Mouse (Mus musculus) neural tube, embryonic 13.5 days (tissue): Measurements from ENCODE around the gene Pcnx. TPM values are rescaled to one million over a fixed set of nuclear protein-coding genes. Genes with fewer than 3 reads are reported as not detected.
A peak's percentile ranks its signal among the peaks of the same experiment; 100 is the strongest.

ENCODE experiments used
- ATAC-seq: fragments of 200-750 bp; cut with Nextera tagmentation; 2 replicates; pipeline ENCODE4 v1.8.0; 2017; ENCODE audit warnings: low read depth, mild to moderate bottlenecking, moderate TSS enrichment, moderate library complexity
- H3K27ac ChIP-seq: fragments of 300-500 bp; sonication (generic); replicated peaks from 2 replicates; pipeline ENCODE4 v1.5.1; 2015; ENCODE audit warnings: moderate library complexity, mild to moderate bottlenecking, inconsistent platforms
- H3K27me3 ChIP-seq: fragments of 300-500 bp; sonication (generic); 2 replicates; pipeline ENCODE4 v1.6.1; 2015; ENCODE audit warnings: mild to moderate bottlenecking, inconsistent platforms
- H3K36me3 ChIP-seq: fragments of 300-500 bp; sonication (generic); 2 replicates; pipeline ENCODE4 v1.6.1; 2015; ENCODE audit warnings: mild to moderate bottlenecking, inconsistent platforms
- H3K4me1 ChIP-seq: fragments of 300-500 bp; sonication (generic); replicated peaks from 2 replicates; pipeline ENCODE4 v1.6.1; 2015; ENCODE audit warnings: inconsistent platforms
- H3K4me2 ChIP-seq: fragments of 300-500 bp; sonication (generic); 2 replicates; pipeline ENCODE4 v1.6.1; 2015; ENCODE audit warnings: inconsistent platforms, mild to moderate bottlenecking, moderate library complexity
- H3K4me3 ChIP-seq: fragments of 300-500 bp; sonication (generic); 2 replicates; pipeline ENCODE4 v1.5.1; 2015; ENCODE audit warnings: mild to moderate bottlenecking, inconsistent platforms
- H3K9ac ChIP-seq: fragments of 300-500 bp; sonication (generic); 2 replicates; pipeline ENCODE4 v1.6.1; 2015; ENCODE audit warnings: moderate library complexity, mild to moderate bottlenecking, inconsistent platforms
- H3K9me3 ChIP-seq: fragments of 300-500 bp; sonication (generic); 2 replicates; pipeline ENCODE4 v1.6.1; 2016; ENCODE audit warnings: inconsistent platforms
- WGBS: fragments of 180-500 bp; shearing (Covaris S2); methylation state at CpG from one replicate; pipeline ENCODE4 v1.1.7; 2015; 5-methylcytosine and 5-hydroxymethylcytosine counted together
- polyA plus RNA-seq: library from polyadenylated mRNA; unstranded; fragments of >200 nt; fragmentation: Nextera tagmentation; extraction: Ambion mirVana; gene quantifications from 2 replicates; pipeline ENCODE4 v1.2.1, GENCODE M21; 2015

Gene Pcnx
- 7.2 and 12.4 TPM in 2 replicates for polyA plus RNA-seq

DNA sequence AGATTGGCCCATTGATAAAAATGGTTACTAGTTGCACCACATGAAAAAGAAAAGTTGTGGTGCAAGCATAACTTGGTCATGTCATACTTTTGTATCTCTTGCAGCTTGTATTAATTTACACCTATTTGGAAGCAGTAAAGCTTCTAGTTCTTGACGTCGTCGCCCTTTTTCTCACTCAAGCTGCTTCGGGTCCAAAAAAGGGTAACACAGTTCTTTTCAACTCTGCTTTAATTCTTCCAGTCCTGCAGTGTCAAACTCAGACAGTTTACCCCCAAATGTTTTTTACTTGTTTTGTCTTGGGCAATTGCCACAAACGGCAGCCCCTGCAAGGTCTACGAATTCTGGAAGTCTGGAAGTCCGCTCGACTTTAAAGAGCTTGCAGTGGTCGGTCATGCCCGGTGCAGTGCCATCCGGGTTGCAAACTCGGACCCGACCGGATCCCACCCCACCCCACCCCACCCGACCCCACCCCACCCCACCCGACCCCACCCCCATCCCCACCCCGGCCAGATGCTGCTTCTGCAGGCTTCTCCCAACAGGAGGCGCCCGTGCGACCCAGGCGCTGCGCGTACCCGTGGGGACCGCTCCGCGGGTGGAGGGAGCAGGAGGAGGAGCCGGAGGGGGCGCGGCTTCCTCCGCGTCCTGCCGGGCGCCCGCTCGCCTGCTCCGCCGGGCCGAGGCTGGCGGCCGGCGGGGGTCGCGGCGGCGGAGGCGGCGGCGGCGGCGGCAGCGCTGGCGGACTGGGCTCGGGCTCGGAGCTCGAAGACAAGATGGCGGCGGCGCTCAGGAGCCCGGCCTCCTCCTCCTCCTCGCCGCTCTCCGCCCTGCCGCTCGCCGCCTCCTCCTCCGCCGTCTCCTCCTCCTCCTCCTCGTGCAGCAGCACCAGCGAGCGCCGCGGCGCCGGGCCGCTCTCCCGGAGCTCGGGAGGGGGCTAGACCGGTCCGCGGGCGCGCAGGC is at the start of gene Pcnx:
Gene Pcnx, plus strand, starts transcription at position 673 of the 957 bp plus-strand sequence.
- H3K27ac ChIP-seq, result peak within 1 kb of the TSS; percentile 96
- H3K27me3 ChIP-seq, result no peaks in the 10 kb centered on the region
- no peaks in the 10 kb centered on the region for H3K9me3 ChIP-seq
- peak; percentile 87 for ATAC-seq
- peak within 1 kb of the TSS; percentile 96 for H3K4me3 ChIP-seq
- WGBS, result 2% methylated on average over 56 of the region's 83 CpGs
- H3K36me3 ChIP-seq, result no peaks in the 10 kb centered on the region
- H3K4me2 ChIP-seq, result peak within 1 kb of the TSS; percentile 78
- H3K4me1 ChIP-seq, result peaks cover 26% of the 10 kb centered on the region
- peak within 1 kb of the TSS; percentile 97 for H3K9ac ChIP-seq

- no peaks in the 10 kb centered on the region for H3K27me3 ChIP-seq
- no peak for ATAC-seq
- H3K27ac ChIP-seq, result no peak overlapping the region
- no peak overlapping the region for H3K9ac ChIP-seq
- WGBS, result 42% methylated on average over 8 of the region's 8 CpGs
- no peak overlapping the region for H3K4me2 ChIP-seq
- no peak overlapping the region for H3K4me3 ChIP-seq
- H3K36me3 ChIP-seq, result no peaks in the 10 kb centered on the region
- H3K9me3 ChIP-seq, result no peaks in the 10 kb centered on the region
- peaks cover 28% of the 10 kb centered on the region for H3K4me1 ChIP-seq
Measured at GRCm38 (mm10) chr12:81810417-81810816, 49.4 kb upstream of the Pcnx start.

GRCm38 (mm10) chr12:81814742-81815141 is 45.1 kb upstream of the Pcnx start:
- no peak overlapping the region for H3K9ac ChIP-seq

DNA sequence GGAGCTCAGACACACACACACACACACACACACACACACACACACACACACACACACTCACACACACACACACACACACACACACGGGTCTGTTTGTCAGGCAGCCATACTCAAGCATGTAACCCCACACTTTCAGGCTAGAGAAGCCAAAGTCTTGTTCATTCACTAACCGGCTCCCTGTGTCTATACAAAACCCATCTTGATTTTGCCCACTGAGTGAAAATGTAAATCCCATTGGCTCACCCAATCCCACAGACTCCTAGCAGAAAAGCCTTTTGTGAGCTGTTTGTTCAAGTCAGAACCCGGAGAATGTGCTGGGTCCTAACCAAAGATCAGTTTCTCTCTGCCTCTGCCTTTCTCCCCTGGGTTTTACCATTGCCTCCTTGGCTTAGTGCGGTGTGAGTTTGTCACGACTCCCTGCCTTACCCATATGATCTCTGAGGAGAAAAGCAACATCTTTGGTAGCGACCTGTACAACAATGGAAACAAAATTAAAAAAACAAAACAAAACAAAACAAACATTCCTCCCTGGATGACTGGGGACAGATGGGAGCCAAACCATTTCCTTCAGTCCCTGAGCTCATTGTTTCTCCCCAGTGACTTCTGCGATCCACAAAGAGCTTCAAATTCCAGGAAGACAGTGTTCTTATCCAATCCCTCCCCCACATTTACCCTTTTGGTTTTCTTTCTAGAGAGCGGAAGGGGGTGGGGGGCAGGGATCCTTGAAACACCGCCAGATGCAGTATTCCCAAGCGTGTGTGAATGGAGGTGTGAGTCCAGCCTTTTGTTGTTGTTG is 43.3 kb upstream of the Pcnx start:
- Histone ChIP-seq H3K9me3 (no peaks in the 10 kb centered on the region), H3K4me1 (peaks cover 10% of the 10 kb centered on the region), H3K27ac (peak overlapping the region; percentile 67), H3K4me2 (peak overlapping the region; percentile 44), H3K36me3 (no peaks in the 10 kb centered on the region), H3K9ac (peak overlapping the region; percentile 34; the same call in 1 of the 2 replicates), H3K4me3 (peak overlapping the region; percentile 14; the same call in 1 of the 2 replicates), H3K27me3 (no peaks in the 10 kb centered on the region)
- peak; percentile 71; the same call in 1 of the 2 replicates for ATAC-seq
- WGBS, result 18% methylated on average over 10 of the region's 10 CpGs

More at GRCm38 (mm10) chr12:81814742-81815141, 45.1 kb upstream of the Pcnx start:
- Histone ChIP-seq H3K4me3 (no peak overlapping the region), H3K27ac (no peak overlapping the region), H3K36me3 (no peaks in the 10 kb centered on the region), H3K4me1 (peaks cover 15% of the 10 kb centered on the region), H3K9me3 (no peaks in the 10 kb centered on the region), H3K4me2 (no peak overlapping the region), H3K27me3 (no peaks in the 10 kb centered on the region)
- 89% methylated on average over 5 of the region's 5 CpGs for WGBS
- ATAC-seq, result no peak

DNA sequence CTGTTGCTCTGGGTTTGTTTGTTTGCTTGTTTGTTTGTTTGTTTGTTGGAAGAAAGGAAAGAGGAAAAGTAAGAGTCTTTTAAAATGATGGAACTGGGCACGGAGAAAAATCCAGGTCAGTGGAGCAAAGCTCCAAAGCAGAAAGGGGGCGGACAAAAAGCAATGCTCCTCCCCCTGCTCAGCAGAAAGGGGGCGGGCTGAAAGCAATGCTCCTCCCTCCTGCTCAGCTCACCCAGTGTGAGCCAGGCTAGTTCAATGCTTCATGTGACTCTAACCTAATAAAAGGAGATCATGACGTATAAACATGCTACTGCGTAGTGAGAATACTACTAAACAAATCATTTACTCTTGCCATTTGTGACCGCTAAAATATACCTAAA is 42.7 kb upstream of the Pcnx start:
- no peak overlapping the region for H3K9ac ChIP-seq
- WGBS, result 45% methylated on average over 6 of the region's 6 CpGs
- H3K9me3 ChIP-seq, result no peaks in the 10 kb centered on the region
- H3K36me3 ChIP-seq, result no peaks in the 10 kb centered on the region
- H3K4me1 ChIP-seq, result peaks cover 10% of the 10 kb centered on the region
- peak; percentile 59 for ATAC-seq
- H3K27me3 ChIP-seq, result no peaks in the 10 kb centered on the region
- H3K27ac ChIP-seq, result peak overlapping the region; percentile 67
- peak overlapping the region; percentile 14; the same call in 1 of the 2 replicates for H3K4me3 ChIP-seq
- H3K4me2 ChIP-seq, result peak overlapping the region; percentile 44

DNA sequence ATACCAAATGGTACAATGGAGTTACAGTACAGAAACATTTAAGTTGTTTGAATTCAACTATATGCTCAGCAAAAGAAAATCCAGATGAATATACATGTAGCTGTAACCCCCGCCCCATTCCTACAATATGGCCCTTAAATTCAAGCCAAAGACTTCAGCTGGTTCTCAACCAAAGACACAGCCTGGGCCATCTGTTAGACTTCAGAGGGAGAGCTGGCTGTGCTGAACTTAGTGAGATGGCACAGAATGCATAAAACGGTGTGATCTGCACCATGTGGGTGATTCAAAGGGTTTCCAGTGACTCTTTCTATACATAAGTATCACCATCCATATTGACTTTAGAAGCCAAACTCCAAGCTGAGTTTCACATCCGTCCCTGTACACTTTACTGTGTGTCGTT is 39.1 kb upstream of the Pcnx start:
- Histone ChIP-seq H3K9ac (no peak overlapping the region), H3K4me3 (no peak overlapping the region), H3K27me3 (no peaks in the 10 kb centered on the region), H3K36me3 (no peaks in the 10 kb centered on the region), H3K4me1 (peaks cover 10% of the 10 kb centered on the region), H3K9me3 (no peaks in the 10 kb centered on the region), H3K4me2 (no peak overlapping the region), H3K27ac (no peak overlapping the region)
- WGBS, result 92% methylated on average over 4 of the region's 4 CpGs
- ATAC-seq, result no peak

DNA sequence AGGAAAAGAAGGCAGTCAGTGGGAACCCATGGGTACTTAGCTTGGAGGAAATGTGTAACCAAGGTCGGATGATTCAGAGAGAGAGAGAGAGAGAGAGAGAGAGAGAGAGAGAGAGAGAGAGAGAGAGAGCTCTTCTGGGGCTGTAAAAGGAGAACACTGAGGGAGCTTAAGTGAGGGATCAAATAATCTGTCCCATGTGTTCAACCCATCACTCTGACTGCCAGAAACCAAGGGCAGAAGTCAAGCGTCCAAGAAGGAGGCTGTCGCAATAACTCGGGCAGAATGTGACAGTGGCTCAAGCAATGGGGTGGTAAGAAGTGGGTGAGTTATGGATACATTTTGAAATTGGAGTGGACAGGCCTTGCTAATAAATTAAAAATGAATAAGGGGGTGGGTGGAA is 37.6 kb upstream of the Pcnx start:
- no peak for ATAC-seq
- H3K4me1 ChIP-seq, result 0 out of 2 replicates have a peak, but pooled peaks cover under 1% of the 10 kb centered on the region
- 67% methylated on average over 4 of the region's 4 CpGs for WGBS

DNA sequence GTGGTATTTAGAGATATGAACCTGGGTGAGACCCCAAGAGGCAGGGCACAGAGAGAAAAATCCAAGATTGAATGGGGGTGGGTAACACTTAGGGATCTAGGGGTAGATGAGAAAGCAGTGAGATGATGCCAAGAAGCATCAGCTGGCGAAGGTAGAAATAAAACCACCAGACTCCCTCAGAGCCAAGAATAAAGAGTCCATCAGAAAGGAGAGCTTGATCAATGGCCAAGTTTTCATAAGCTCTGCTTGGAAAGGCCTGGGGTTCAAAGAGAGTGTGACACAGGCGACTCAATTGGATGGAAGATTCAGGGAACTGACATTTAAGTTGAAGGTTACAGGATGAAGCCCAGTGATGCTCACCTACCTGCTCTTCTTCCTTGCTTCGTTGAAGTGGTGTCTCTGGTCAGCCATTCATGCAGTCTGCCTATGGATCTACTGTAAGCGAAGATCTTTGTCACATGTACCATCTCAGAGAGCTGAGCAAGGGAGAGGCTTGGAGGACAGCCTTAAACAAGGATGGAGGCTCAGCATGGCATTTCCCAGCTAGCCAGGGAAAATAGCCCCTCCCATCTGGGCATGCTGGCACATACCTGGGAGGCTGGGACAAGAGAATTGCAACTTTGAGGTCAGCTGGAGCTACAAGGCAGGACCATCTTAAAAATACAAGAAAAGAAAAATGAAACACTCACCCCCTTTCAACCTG is 36.9 kb upstream of the Pcnx start:
- ATAC-seq, result no peak
- Histone ChIP-seq H3K4me1 (no peaks in the 10 kb centered on the region), H3K4me2 (no peak overlapping the region), H3K27me3 (no peaks in the 10 kb centered on the region), H3K9me3 (no peaks in the 10 kb centered on the region), H3K36me3 (no peaks in the 10 kb centered on the region), H3K27ac (no peak overlapping the region), H3K9ac (no peak overlapping the region), H3K4me3 (no peak overlapping the region)
- WGBS, result 77% methylated on average over 4 of the region's 4 CpGs

More for the DNA sequence above, 37.6 kb upstream of the Pcnx start:
- Histone ChIP-seq H3K9ac (no peak overlapping the region), H3K27me3 (no peaks in the 10 kb centered on the region), H3K4me3 (no peak overlapping the region), H3K9me3 (no peaks in the 10 kb centered on the region), H3K27ac (no peak overlapping the region), H3K4me2 (no peak overlapping the region), H3K36me3 (no peaks in the 10 kb centered on the region)

GRCm38 (mm10) chr12:81828355-81828754 is 31.5 kb upstream of the Pcnx start:
- WGBS, result 59% methylated on average over 2 of the region's 2 CpGs
- Histone ChIP-seq H3K4me1 (no peaks in the 10 kb centered on the region), H3K36me3 (no peaks in the 10 kb centered on the region), H3K4me2 (no peak overlapping the region), H3K4me3 (no peak overlapping the region), H3K27ac (no peak overlapping the region), H3K27me3 (no peaks in the 10 kb centered on the region), H3K9me3 (no peaks in the 10 kb centered on the region), H3K9ac (no peak overlapping the region)
- ATAC-seq, result no peak

- Histone ChIP-seq H3K27ac (no peak overlapping the region), H3K9me3 (no peaks in the 10 kb centered on the region), H3K4me2 (no peak overlapping the region), H3K4me1 (no peaks in the 10 kb centered on the region), H3K27me3 (no peaks in the 10 kb centered on the region), H3K9ac (no peak overlapping the region), H3K36me3 (no peaks in the 10 kb centered on the region), H3K4me3 (no peak overlapping the region)
- 78% methylated on average over 5 of the region's 5 CpGs for WGBS
- ATAC-seq, result no peak
Measured at GRCm38 (mm10) chr12:81832039-81832738, 27.6 kb upstream of the Pcnx start.

GRCm38 (mm10) chr12:81833094-81833493 is 26.7 kb upstream of the Pcnx start:
- Histone ChIP-seq H3K4me1 (no peaks in the 10 kb centered on the region), H3K9me3 (no peaks in the 10 kb centered on the region), H3K36me3 (no peaks in the 10 kb centered on the region), H3K4me2 (no peak overlapping the region), H3K9ac (no peak overlapping the region), H3K27ac (no peak overlapping the region), H3K4me3 (no peak overlapping the region), H3K27me3 (no peaks in the 10 kb centered on the region)
- 90% methylated on average over 2 of the region's 2 CpGs for WGBS
- no peak for ATAC-seq
